Mouse (Mus musculus): Measurements from ENCODE around the gene Hist1h2bk. TPM values are rescaled to one million over a fixed set of nuclear protein-coding genes. Genes with fewer than 3 reads are reported as not detected.

Gene Hist1h2bk
- total RNA-seq (2023): 10 to 100 TPM; 41.1 to 44.2 TPM

DNA sequence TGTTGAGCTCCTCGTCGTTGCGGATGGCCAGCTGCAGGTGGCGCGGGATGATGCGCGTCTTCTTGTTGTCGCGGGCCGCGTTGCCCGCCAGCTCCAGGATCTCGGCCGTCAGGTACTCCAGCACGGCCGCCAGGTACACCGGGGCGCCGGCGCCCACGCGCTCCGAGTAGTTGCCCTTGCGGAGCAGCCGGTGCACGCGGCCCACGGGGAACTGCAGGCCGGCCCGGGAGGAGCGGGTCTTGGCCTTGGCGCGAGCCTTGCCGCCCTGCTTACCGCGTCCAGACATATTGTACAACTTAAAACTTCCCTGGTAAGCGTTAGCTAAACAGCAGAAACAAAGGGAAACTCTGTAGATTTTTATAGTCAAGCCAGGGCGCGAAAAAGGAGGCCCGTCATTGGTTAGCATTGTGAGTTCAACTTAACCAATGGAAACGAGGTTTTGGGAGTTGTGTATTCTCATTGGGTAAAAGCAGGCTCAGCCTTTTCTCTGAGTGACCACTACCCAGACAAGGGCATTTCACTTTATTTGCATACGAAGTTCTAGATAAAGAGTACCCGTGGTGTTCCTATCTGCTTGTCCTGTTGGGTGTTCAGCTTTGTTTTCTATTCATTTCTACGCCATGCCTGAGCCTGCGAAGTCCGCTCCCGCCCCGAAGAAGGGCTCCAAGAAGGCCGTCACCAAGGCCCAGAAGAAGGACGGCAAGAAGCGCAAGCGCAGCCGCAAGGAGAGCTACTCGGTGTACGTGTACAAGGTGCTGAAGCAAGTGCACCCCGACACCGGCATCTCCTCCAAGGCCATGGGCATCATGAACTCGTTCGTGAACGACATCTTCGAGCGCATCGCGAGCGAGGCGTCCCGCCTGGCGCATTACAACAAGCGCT, at the start of gene Hist1h2bk, which contains the start of gene Hist1h2ah:
TSS of gene Hist1h2bk (plus strand) at position 604 of the 882 bp plus-strand sequence.
TSS of gene Hist1h2ah (minus strand) at position 302 of the 882 bp plus-strand sequence.

DNA sequence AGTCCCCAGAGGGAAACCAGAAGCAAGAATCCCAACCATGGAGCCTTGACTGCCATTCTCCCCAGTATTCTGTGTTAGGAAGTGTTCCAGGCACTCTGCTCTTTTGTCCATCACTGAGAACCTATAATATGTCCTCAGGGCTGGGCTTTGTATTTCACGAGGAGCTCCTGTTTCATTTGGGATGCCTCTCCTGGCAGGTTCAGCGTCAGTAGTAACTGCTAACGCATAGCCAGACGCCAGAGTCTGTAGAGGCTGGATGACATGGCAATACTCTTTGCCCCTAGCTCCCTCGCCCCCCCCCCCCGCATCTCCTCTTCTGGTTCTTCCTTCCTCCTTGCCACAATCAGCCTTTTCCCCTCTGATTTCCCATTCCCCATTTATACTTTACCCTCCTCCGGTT, 26.0 kb upstream of the Hist1h2bk start, which contains the start of gene Prss16:
TSS of gene Prss16 (minus strand) at position 101 of the 400 bp plus-strand sequence.

DNA sequence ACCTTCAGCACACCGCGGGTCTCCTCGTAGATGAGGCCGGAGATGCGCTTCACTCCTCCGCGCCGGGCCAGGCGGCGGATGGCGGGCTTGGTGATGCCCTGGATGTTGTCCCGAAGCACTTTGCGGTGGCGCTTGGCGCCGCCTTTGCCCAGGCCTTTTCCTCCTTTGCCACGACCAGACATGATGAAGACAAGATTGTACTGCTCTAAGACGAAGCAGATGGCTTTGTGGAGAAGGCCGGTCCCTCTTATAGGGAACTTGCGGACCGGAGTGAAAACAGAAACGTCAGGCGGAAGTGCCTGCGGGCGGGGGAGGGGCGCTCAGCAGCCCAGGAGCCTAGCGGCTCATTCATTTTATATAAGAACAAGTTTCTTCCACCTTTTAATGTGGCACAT, 5.5 kb downstream of the Hist1h2bk start, which contains the start of gene Hist1h4i:
TSS of gene Hist1h4i (minus strand) at position 221 of the 395 bp plus-strand sequence.

DNA sequence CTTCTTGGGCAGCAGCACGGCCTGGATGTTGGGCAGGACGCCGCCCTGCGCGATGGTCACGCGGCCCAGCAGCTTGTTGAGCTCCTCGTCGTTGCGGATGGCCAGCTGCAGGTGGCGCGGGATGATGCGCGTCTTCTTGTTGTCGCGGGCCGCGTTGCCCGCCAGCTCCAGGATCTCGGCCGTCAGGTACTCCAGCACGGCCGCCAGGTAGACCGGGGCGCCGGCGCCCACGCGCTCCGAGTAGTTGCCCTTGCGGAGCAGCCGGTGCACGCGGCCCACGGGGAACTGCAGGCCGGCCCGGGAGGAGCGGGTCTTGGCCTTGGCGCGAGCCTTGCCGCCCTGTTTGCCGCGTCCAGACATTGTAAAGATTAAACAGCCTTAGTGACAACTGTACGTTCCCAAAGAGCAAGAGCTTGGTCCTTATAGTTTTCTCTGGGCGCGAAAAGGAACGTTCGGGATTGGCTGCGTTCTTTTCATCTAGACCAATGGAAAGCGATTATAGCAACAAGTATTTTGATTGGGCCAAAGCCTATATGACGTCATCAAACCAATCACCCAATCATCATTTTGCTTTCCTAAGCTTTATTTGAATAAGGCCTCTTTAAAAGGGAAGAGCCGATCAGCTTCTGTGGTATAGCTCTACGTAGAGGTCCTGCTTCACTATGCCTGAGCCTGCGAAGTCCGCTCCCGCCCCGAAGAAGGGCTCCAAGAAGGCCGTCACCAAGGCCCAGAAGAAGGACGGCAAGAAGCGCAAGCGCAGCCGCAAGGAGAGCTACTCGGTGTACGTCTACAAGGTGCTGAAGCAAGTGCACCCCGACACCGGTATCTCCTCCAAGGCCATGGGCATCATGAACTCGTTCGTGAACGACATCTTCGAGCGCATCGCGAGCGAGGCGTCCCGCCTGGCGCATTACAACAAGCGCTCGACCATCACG, 7.2 kb downstream of the Hist1h2bk start, which contains the start of the genes Hist1h2ag and Hist1h2bj:
TSS of gene Hist1h2ag (minus strand) at position 377 of the 935 bp plus-strand sequence.
TSS of gene Hist1h2bj (plus strand) at position 647 of the 935 bp plus-strand sequence.

DNA sequence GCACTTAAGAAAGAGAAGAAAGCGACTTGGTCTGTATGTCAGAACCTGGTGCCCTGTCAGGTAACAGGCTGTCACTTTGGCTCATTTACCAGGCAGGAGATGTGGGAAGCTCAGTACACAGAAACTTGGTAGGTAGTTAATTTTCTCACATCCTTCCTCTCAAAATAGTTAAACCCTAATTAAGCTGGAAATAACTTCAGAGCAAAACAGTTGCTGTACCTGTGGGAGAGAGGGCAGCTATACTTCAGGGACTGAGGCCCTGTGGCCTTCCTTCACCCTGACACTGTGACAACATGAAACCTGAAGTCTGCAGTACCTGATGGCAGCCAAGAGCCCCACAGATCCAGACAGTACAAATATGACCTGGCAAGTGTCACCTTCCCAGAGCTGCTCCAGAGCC, 48.5 kb downstream of the Hist1h2bk start, which contains the start of gene Vmn1r188:
TSS of gene Vmn1r188 (plus strand) at position 301 of the 400 bp plus-strand sequence.

Other genes starting within 250 kb of the Hist1h2bk start
- gene Hist1h2an, start 248.7 kb upstream of the Hist1h2bk start, total RNA-seq (2023): 10 to 100 TPM; 24.1 to 24.2 TPM
- 10 to 100 TPM; 19.4 to 40.1 TPM for gene Hist1h2bp, start 248.4 kb upstream of the Hist1h2bk start, total RNA-seq (2023)
- gene Hist1h2bq, start 225.7 kb upstream of the Hist1h2bk start, total RNA-seq (2023): 100 to 1,000 TPM; 150 to 156 TPM
- 100 to 1,000 TPM; 303 to 332 TPM for gene Hist1h2ao, start 225.4 kb upstream of the Hist1h2bk start, total RNA-seq (2023)
- gene Hist1h4m, start 224.1 kb upstream of the Hist1h2bk start, total RNA-seq (2023): 100 to 1,000 TPM; 127 to 412 TPM
- 100 to 1,000 TPM in 1 of 2 experiments, 10 to 100 TPM in 1; 44.0 to 264 TPM for gene Hist1h4n, start 203.7 kb upstream of the Hist1h2bk start, total RNA-seq (2023)
- 10 to 100 TPM; 29.1 to 43.8 TPM for gene Hist1h2ap, start 202.4 kb upstream of the Hist1h2bk start, total RNA-seq (2023)
- 100 to 1,000 TPM; 156 to 160 TPM for gene Hist1h2br, start 202.1 kb upstream of the Hist1h2bk start, total RNA-seq (2023)
- gene Zfp184, start 90.8 kb upstream of the Hist1h2bk start, total RNA-seq (2023): under 1 TPM; 0.37 to 0.85 TPM
- gene Pom121l2, start 54.7 kb upstream of the Hist1h2bk start, total RNA-seq (2023): not detected
- not detected for gene Prss16, start 26.1 kb upstream of the Hist1h2bk start, total RNA-seq (2023)
- 10 to 100 TPM in 1 of 2 experiments, 1 to 10 TPM in 1; 6.2 to 21.1 TPM for gene Hist1h2ah, start 302 bp upstream of the Hist1h2bk start, total RNA-seq (2023)
- 100 to 1,000 TPM in 1 of 2 experiments, 10 to 100 TPM in 1; 97.7 to 127 TPM for gene Hist1h4i, start 5.5 kb downstream of the Hist1h2bk start, total RNA-seq (2023)
- gene Hist1h2ag, start 7.1 kb downstream of the Hist1h2bk start, total RNA-seq (2023): 10 to 100 TPM; 48.0 to 57.6 TPM
- gene Hist1h2bj, start 7.3 kb downstream of the Hist1h2bk start, total RNA-seq (2023): 10 to 100 TPM; 87.4 to 91.5 TPM
- gene Vmn1r188, start 48.6 kb downstream of the Hist1h2bk start, total RNA-seq (2023): not detected
- not detected for gene Vmn1r189, start 70.0 kb downstream of the Hist1h2bk start, total RNA-seq (2023)
- not detected for gene Vmn1r191, start 148.1 kb downstream of the Hist1h2bk start, total RNA-seq (2023)
- not detected for gene Vmn1r192, start 155.3 kb downstream of the Hist1h2bk start, total RNA-seq (2023)
- not detected for gene Vmn1r193, start 187.3 kb downstream of the Hist1h2bk start, total RNA-seq (2023)
- not detected for gene Vmn1r194, start 208.3 kb downstream of the Hist1h2bk start, total RNA-seq (2023)
- gene Vmn1r195, start 234.7 kb downstream of the Hist1h2bk start, total RNA-seq (2023): not detected